Mouse (Mus musculus) heart, adult 2 months (tissue): ENCODE measurements around the gene Stab2.

Source experiments
- CTCF ChIP-seq: fragments of 200-600 bp; IDR thresholded peaks from 2 replicates; pipeline ENCODE4 v1.8.1; 2022; ENCODE audit warnings: antibody characterized with exemption, mild to moderate bottlenecking, moderate library complexity
- EP300 ChIP-seq: fragments of 200-500 bp; IDR thresholded peaks from 2 replicates; pipeline ENCODE4 v1.6.1; 2011; ENCODE audit warnings: low read depth, low read length, control low read depth; ENCODE audit not compliant: insufficient read depth
- POLR2A ChIP-seq: fragments of 200-500 bp; IDR thresholded peaks from 2 replicates; pipeline ENCODE4 v1.6.1; 2011; ENCODE audit warnings: mild to moderate bottlenecking, low read depth, low read length, control low read depth; ENCODE audit not compliant: insufficient read depth

GRCm38 (mm10) chr10:87035866-87036265 lies 28.0 kb upstream of the Stab2 start:
- TF ChIP-seq EP300 (no peak), CTCF (no peak), POLR2A (no peak)
